Mouse (Mus musculus): Measurements from ENCODE around the gene C2cd3.

Gene C2cd3

GRCm38 (mm10) chr7:100371495-100372451, at the start of gene C2cd3, which contains the start of gene Ppme1:
Gene C2cd3, plus strand, starts transcription at chr7:100372233.
Gene Ppme1, minus strand, starts transcription at chr7:100372307.
- DNase-seq (ENCODE audit: low spot score in 2 of 2), result peak; percentile 98 to 99

GRCm38 (mm10) chr7:100323721-100324120, 48.3 kb upstream of the C2cd3 start:
- DNase-seq (ENCODE audit: low spot score in 2 of 2), result no peak

DNA sequence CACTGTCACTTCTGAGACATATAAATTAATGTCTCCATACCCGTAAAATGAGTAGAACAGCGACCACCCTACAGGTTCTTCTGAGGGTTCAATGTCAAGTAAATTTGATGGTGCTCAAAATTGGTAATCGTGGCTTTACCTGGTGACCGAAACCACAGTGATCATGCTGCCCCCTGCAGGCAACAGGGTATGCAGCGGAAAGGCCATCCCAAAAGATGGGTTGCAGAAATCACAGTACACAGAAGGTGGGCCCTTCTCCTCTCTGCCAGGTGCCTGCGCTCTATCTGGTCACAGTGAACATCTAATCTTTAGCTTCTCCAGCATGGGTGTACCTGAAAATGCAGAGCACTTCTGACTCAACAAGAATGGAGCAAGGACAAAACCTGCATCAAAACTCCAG, 46.6 kb upstream of the C2cd3 start:
- DNase-seq (ENCODE audit: low spot score in 2 of 2), result peak; percentile 34 to 36

DNA sequence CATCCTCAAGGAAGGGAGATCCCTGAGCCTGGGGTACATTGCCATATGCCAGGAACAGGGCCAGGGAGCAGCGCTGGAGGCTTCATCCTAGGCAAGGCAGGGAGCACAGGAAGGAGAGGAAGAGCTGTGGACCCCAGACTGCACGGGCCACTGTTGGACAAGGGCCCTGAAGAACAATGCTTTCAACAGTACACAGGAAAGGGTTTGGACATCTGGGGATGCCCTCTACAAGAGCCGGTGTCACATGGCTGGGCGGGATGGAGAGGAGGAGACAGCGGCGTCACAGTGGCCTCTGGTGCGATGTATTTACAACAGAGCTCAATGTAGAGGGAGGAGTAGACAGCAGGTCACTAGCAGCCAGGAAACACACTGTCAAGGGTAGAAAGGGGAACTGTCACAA, 44.5 kb upstream of the C2cd3 start:
- DNase-seq (ENCODE audit: low spot score in 2 of 2), result no peak

GRCm38 (mm10) chr7:100328636-100329035, 43.4 kb upstream of the C2cd3 start:
- no peak for DNase-seq (ENCODE audit: low spot score in 2 of 2)

DNA sequence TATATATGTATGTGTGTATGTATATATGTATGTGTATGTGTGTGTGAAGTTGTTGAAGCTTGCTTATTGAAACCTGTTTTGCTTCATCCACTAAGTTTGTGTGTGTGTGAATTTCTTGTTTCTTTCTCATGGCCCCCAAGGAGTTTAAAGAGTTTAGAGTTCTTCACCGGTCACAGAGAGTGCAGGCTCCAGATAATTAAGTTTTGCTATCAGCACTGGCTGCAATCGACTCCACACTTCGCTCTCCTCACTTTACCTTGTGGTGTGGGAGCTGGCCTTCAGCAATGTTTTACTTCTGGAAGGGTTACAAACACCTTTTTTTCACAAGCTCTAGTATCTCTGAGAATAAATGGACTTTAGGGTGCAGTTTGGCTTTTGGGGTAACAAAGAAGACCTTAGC, 40.8 kb upstream of the C2cd3 start:
- no peak for DNase-seq (ENCODE audit: low spot score in 2 of 2)

DNA sequence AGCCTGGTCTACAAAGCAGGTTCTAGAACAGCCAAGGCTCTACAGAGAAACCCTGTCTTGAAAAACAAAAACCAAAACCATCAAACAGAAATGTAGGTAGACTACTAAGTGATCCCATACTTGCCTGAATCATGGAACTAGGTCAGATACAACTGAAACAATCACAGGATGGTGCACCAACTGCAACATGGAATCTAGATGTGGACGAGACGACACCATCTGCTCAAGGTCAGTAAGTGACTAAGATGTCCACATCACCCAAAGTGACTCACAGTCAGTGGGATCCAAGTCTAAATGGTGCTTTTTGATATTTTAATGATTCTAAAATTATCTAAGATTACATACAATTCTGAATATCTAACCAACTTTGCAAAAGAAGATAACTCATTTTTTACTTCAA, 36.1 kb upstream of the C2cd3 start:
- no peak for DNase-seq (ENCODE audit: low spot score in 2 of 2)

GRCm38 (mm10) chr7:100354984-100355383, 17.0 kb upstream of the C2cd3 start:
- DNase-seq (ENCODE audit: low spot score in 2 of 2), result no peak

DNA sequence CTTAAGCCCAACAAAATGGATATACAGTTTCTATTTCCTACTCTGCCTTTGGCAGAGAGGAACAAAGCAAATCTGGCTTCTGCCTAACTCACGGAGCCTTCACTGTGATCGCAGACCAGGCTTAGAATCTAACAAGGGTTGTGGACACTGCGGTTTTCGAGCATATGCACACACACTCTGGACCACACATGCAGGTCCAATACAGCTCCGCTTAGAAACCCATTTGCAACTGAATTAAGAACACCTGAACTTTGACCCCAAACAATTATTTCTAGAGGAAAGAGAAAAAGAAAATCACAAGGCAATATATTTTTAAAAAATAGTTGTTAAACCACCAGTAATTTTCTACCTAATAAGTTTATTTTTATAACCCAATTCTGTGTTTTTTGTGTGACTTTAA, 15.7 kb upstream of the C2cd3 start:
- DNase-seq (ENCODE audit: low spot score in 2 of 2), result no peak

DNA sequence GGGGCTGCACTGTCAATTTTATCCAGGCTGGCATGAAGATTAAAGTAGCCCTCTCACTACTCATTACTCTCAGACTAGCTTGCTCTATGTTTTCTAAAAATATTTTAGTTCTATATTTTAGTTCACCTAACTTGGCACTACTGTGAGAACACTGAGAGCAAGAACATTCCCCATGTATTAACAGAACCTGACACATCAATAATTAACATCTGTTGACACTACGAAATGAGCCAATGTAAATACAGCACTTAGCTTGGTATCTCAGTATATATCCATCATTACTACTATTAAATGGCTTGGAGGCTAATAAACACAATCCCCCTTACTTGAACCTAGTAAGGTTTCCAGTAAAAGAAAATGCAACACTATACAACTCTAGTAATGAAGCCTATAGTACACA, 15.3 kb upstream of the C2cd3 start:
- no peak for DNase-seq (ENCODE audit: low spot score in 2 of 2)

GRCm38 (mm10) chr7:100357856-100358255, 14.2 kb upstream of the C2cd3 start:
- DNase-seq (ENCODE audit: low spot score in 2 of 2), result no peak

DNA sequence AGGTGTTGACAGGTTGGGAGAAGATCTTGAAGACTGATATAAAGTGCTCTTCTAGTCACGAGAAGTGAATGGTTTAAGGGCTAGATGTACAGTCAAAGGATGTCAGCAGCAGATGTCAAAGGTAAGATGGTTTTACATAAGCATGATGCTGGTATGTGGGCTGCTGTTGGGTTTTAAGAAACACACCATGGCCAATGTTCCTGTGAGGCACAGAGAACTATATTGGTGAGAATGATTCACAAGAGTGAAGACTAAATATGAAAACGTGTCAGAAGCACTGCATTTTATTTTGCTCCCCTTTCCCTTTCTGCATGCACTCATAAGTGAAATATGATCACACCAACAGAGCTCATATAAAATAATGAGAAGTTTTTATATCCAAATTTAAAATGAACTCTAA, 8.9 kb upstream of the C2cd3 start:
- no peak for DNase-seq (ENCODE audit: low spot score in 2 of 2)

DNA sequence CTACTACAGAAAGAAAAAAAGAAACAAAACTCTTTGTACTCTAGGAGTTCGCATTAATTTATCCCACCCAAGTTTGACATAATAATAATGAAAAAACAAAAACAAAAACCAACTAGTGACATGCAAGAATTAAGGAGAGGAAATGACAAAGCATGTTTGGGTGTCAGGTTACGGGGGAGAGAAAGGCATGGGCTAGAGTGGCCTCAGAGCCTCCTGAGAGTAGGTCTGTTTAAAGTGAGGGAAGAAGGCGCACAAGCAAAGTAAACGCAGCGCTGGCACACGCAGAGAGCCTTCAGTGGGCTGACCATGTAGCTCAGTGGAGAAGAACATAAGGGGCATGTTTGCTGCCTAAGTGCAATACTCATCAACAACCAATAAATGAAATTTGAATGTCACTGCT, 7.1 kb upstream of the C2cd3 start:
- no peak for DNase-seq (ENCODE audit: low spot score in 2 of 2)

- no peak for DNase-seq (ENCODE audit: low spot score in 2 of 2)
These were observed 483 bp downstream of the C2cd3 start for GRCm38 (mm10) chr7:100372452-100372980.

DNA sequence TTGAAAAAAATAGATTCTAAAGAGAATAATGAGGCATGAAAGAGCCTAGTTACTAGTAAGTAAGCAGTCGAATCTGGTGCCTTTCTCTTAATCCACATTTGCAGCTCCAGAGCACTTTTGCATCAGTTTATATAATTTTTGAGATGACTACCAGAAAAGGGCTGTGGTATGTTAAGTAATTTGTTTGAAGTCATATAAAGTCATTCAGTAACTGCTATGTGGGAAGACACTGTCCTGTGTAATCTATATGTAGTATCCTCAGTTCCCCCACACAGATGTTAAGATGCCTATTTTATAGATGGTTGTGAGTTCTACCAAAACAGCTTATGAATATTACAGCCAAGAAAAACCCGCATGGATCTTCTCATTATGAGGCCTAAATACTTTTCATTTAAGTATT, 6.2 kb downstream of the C2cd3 start:
- DNase-seq (ENCODE audit: low spot score in 2 of 2), result no peak

GRCm38 (mm10) chr7:100381161-100381560, 9.1 kb downstream of the C2cd3 start:
- no peak for DNase-seq (ENCODE audit: low spot score in 2 of 2)

GRCm38 (mm10) chr7:100383207-100383606, 11.2 kb downstream of the C2cd3 start:
- DNase-seq (ENCODE audit: low spot score in 2 of 2), result no peak

GRCm38 (mm10) chr7:100388174-100388573, 16.1 kb downstream of the C2cd3 start:
- DNase-seq (ENCODE audit: low spot score in 2 of 2), result no peak

- DNase-seq (ENCODE audit: low spot score in 2 of 2), result no peak
These were observed 18.1 kb downstream of the C2cd3 start for GRCm38 (mm10) chr7:100390166-100390565.

DNA sequence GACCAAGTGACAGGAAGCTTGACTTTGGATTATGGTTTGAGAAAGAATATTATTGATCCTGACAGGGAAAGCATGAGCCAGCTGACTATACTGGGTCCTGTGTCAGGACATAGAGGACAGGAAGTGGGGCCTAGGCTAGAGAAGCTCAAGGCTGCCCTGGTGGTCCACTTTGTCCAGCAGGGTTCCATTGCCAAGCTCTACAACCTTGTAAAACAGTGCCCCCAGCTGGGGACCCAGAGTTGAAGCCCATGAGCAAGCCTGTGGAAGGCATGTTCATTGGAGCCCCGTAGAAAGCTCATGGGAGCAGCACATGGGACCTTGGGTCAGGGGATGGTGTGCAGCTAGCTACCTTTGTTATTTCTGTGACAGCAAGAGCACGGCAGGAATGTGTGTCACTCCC, 20.2 kb downstream of the C2cd3 start:
- no peak for DNase-seq (ENCODE audit: low spot score in 2 of 2)

GRCm38 (mm10) chr7:100399231-100399913, 27.3 kb downstream of the C2cd3 start:
- DNase-seq (ENCODE audit: low spot score in 2 of 2), result no peak

DNA sequence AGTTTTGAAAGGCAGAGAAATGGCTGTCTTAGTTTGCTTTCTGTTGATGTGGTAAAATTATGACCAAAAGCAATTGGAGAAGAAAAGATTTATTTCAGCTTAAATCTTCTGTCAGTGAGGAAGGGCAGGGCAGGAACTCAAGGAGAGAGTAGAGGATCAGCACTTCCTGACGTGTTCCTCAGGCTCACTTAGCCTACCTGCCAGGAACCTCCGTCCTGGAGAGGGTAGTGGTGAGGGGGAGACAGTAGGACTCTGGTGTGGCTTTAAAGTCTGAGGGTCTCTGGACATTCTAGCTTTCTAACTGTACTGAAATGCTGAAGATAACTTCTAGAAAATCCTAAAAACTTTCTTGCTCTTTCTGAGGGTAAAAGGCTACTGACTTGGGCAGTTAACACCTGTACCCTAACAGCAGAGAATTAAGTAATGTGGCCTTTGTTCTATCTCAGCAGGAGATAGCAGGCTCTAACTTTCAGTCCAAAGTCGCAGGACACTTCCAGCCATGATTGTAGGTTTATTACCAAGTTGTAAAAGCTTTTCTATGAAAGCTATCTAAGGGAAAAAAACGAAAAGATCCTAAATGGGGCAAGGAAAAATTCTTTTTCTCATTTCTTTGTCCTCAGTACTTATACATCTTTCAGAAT, 29.0 kb downstream of the C2cd3 start:
- DNase-seq (ENCODE audit: low spot score in 2 of 2), result no peak

Data from urinary bladder, postnatal 36 days (tissue).